Mouse (Mus musculus) E14TG2a.4 (cell line): Measurements from ENCODE around the gene Lrrc8d.

Experiments
- H3K27me3 ChIP-seq: 2 replicates; pipeline ENCODE4 v1.6.1; 2014; ENCODE audit warnings: low read length, control low read depth; ENCODE audit not compliant: insufficient read depth
- H3K36me3 ChIP-seq: 2 replicates; pipeline ENCODE4 v1.6.1; 2014; ENCODE audit warnings: low read length, control low read depth; ENCODE audit not compliant: insufficient read depth
- H3K4me1 ChIP-seq: replicated peaks from 2 replicates; pipeline ENCODE4 v1.6.1; 2014; ENCODE audit warnings: low read depth, low read length, control low read depth
- H3K4me3 ChIP-seq: replicated peaks from 2 replicates; pipeline ENCODE4 v1.5.1; 2014; ENCODE audit warnings: mild to moderate bottlenecking, low read length
- H3K9me3 ChIP-seq: 2 replicates; pipeline ENCODE4 v1.6.1; 2014; ENCODE audit warnings: low read length, control low read depth
- CTCF ChIP-seq: conservative IDR thresholded peaks from 2 replicates; pipeline ENCODE4 v1.5.1; 2014; ENCODE audit warnings: low read length
- NANOG ChIP-seq: IDR thresholded peaks from 2 replicates; pipeline ENCODE4 v1.6.1; 2014; ENCODE audit warnings: borderline replicate concordance, low read length, mixed read lengths
- POU5F1 ChIP-seq: IDR thresholded peaks from 2 replicates; pipeline ENCODE4 v1.6.1; 2014; ENCODE audit warnings: low read length, borderline replicate concordance

The Lrrc8d gene

DNA sequence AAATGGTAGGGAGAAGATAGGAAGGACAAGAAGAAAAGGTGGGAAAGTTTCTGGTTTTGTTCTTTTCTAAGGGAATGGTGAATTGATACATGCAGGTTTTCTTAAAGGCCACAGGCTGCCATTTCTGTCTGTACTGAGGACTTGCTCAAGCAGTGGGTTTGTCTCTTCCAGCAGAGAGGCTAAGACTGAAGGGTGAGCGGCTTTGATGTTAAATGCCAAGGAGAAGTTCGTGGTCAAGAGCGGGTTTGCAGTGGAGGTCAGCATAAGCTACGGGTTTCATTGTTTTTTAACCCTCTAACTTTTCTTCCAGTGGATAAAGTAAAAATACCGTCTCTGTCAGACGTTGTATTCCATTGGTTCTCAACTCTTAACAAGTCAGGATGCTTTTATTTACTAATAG lies 36.6 kb downstream of the Lrrc8d start:
- Histone ChIP-seq H3K27me3 (no peaks in the 10 kb centered on the region), H3K36me3 (peaks cover 92% of the 10 kb centered on the region), H3K9me3 (peaks cover 19% of the 10 kb centered on the region), H3K4me1 (peaks cover 12% of the 10 kb centered on the region; the same call in 1 of the 2 replicates), H3K4me3 (no peak overlapping the region)
- no peak for TF ChIP-seq CTCF

DNA sequence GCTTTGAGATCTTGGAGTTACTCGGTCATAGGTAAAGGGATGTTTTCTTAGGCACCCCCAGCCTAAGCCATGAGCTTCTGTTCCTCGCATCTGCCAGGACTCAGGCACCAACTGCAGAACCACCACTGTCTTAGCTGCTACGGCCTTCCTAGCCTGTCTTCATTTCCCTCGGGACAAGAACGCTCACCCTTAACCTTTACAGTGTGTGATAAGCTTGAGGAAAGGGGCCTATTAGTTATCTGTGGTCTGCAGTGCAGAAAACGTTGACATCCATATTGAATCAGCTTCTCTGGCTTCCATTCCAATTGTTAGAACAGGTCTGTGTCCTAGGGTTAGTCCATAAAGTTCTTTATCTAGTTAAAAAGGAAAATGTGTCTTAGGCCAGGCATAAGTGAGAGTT lies 37.4 kb downstream of the Lrrc8d start:
- Histone ChIP-seq H3K4me3 (no peak overlapping the region), H3K27me3 (no peaks in the 10 kb centered on the region), H3K36me3 (peaks cover 91% of the 10 kb centered on the region), H3K9me3 (peaks cover 14% of the 10 kb centered on the region), H3K4me1 (peaks cover 16% of the 10 kb centered on the region)
- TF ChIP-seq NANOG (no peak), POU5F1 (no peak), CTCF (no peak)

DNA sequence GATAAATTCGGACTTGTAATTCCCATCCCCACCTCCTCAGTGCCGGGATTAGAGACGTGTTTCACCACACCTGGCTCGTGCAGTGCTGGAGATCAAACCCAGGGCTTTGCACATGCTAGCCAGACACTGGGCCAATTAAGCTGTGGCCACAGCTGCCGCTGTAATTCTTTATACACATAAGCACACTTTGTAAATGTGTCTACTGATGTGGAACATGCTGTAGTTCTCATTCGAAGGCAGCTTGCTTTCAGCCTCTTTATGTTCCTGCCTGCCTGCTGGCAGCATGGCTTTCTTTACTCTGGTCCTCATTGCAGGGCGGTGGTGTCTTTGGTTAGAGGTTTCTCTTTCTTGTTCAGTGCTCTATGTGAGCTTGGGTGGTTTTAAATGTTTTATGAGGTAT lies 40.7 kb downstream of the Lrrc8d start:
- TF ChIP-seq CTCF (no peak), POU5F1 (no peak), NANOG (no peak)
- Histone ChIP-seq H3K4me1 (peaks cover 44% of the 10 kb centered on the region), H3K27me3 (no peaks in the 10 kb centered on the region), H3K36me3 (peaks cover 69% of the 10 kb centered on the region), H3K4me3 (no peak overlapping the region), H3K9me3 (no peaks in the 10 kb centered on the region)

DNA sequence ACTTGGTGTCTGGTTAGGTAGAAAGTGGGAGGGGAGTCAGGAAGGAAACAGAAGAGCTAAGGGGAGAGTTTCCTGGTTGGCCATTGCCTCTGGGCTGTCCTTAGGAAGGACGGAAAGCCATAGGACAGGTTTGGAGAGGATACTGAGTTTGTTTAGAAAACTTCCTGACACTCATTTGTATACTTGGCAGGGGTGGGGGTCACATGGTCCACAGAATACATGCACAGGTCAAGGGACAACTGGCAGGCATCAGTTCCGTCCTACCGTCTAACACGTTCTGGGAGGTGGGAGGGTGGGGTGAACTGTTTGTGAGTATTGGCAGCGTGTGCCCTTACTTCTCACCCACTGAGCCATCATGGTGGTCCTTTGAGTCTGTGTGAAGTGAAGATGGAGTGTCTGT lies 42.9 kb downstream of the Lrrc8d start:
- Histone ChIP-seq H3K36me3 (peaks cover 65% of the 10 kb centered on the region), H3K9me3 (no peaks in the 10 kb centered on the region), H3K27me3 (no peaks in the 10 kb centered on the region), H3K4me1 (peaks cover 50% of the 10 kb centered on the region), H3K4me3 (no peak overlapping the region)
- no peak for TF ChIP-seq CTCF
- no peak for TF ChIP-seq NANOG
- TF ChIP-seq POU5F1: no peak

- H3K36me3 ChIP-seq: peaks cover 46% of the 10 kb centered on the region
- no peak overlapping the region for H3K4me3 ChIP-seq
- H3K9me3 ChIP-seq: no peaks in the 10 kb centered on the region
- no peaks in the 10 kb centered on the region for H3K27me3 ChIP-seq
- TF ChIP-seq NANOG (no peak), POU5F1 (no peak), CTCF (no peak)
- peaks cover 58% of the 10 kb centered on the region for H3K4me1 ChIP-seq
Observed at GRCm38 (mm10) chr5:105745324-105745723, 45.6 kb downstream of the Lrrc8d start.

DNA sequence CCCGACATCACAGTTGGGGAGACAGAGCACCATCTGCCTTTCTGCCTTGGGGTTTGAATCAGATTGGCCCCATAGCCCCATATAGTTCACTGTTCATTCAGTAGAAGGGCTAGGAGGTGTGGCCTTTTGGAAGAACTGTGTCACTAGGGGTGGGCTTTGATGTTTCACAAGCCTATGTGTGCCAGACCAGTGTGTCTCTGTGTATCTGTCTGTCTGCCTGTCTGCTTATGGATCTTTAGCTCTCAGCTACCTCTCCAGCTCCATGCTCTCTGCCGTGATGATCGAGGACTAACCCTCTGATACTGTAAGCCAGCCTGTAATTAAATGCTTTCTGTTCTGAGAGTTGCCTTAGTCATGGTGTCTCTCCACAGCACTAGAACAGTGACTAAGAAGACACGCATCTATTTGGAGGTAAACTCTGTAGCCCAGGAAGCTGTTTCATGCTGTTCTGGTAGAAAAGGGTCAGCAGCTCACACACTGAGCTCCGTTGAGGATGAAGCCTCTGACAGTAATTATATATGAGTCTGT lies 46.2 kb downstream of the Lrrc8d start:
- TF ChIP-seq CTCF: no peak
- TF ChIP-seq POU5F1: no peak
- TF ChIP-seq NANOG: no peak
- Histone ChIP-seq H3K4me1 (peaks cover 60% of the 10 kb centered on the region), H3K36me3 (peaks cover 40% of the 10 kb centered on the region), H3K4me3 (no peak overlapping the region), H3K27me3 (no peaks in the 10 kb centered on the region), H3K9me3 (no peaks in the 10 kb centered on the region)

- Histone ChIP-seq H3K36me3 (peaks cover 27% of the 10 kb centered on the region; the same call in 1 of the 2 replicates), H3K4me3 (no peak overlapping the region), H3K27me3 (no peaks in the 10 kb centered on the region), H3K9me3 (no peaks in the 10 kb centered on the region), H3K4me1 (peaks cover 55% of the 10 kb centered on the region)
- no peak for TF ChIP-seq POU5F1
- no peak for TF ChIP-seq NANOG
- TF ChIP-seq CTCF: no peak
Observed at GRCm38 (mm10) chr5:105754803-105755202, 55.0 kb downstream of the Lrrc8d start.

GRCm38 (mm10) chr5:105755491-105755890 lies 55.7 kb downstream of the Lrrc8d start:
- TF ChIP-seq CTCF: no peak
- no peak for TF ChIP-seq NANOG
- TF ChIP-seq POU5F1: no peak
- peaks cover 53% of the 10 kb centered on the region for H3K4me1 ChIP-seq

DNA sequence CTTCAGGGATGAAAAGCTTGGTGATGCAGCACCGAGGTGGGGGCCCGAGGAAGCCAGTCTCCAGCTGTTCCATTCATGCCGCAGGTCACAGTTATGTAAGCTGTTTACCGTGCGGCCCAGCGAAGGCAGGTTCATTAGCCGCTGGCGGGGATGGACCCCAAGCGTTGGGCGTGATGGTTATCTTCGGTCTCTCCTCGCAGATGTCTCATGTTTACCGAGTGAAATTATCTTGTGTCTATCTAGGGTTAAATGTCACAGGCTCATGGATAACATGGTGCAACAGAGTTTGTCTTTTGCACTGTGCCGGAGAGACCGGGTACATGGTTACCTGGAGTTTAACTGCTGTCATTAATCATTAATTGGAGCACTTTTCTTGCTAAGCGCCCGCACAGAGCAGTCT lies 58.2 kb downstream of the Lrrc8d start:
- H3K36me3 ChIP-seq: peaks cover 36% of the 10 kb centered on the region; the same call in 1 of the 2 replicates
- no peak overlapping the region for H3K4me3 ChIP-seq
- H3K4me1 ChIP-seq: peaks cover 58% of the 10 kb centered on the region
- no peaks in the 10 kb centered on the region for H3K9me3 ChIP-seq
- no peak for TF ChIP-seq POU5F1
- no peaks in the 10 kb centered on the region for H3K27me3 ChIP-seq

More at GRCm38 (mm10) chr5:105755491-105755890, 55.7 kb downstream of the Lrrc8d start:
- no peak overlapping the region for H3K4me3 ChIP-seq
- no peaks in the 10 kb centered on the region for H3K9me3 ChIP-seq
- peaks cover 33% of the 10 kb centered on the region; the same call in 1 of the 2 replicates for H3K36me3 ChIP-seq
- no peaks in the 10 kb centered on the region for H3K27me3 ChIP-seq
